Mouse (Mus musculus): ENCODE measurements at regions not wholly inside any gene's neighbourhood (a gene's known extent, or its start where the extent isn't known, plus 50 kb on each side); places are given as distances from the start of the nearest gene placed in this dataset.

GRCm38 (mm10) chr3:81387634-81388033 lies 351.4 kb downstream of the Pdgfc start:
- Histone ChIP-seq H3K4me3 (ENCODE audit: control insufficient read depth, low read depth, low read length) (no peak overlapping the region), H3K36me3 (ENCODE audit: control insufficient read depth, insufficient read depth, low read length) (no peaks in the 10 kb centered on the region), H3K4me1 (ENCODE audit: control insufficient read depth, insufficient read depth, low read length) (0 out of 2 replicates have a peak, but pooled peaks cover 2% of the 10 kb centered on the region), H3K27ac (ENCODE audit: control insufficient read depth, insufficient read depth, low read depth, low read length) (no peak overlapping the region), H3K27me3 (ENCODE audit: control insufficient read depth, insufficient read depth, low read length) (no peaks in the 10 kb centered on the region)
- TF ChIP-seq CTCF (IDR thresholded peaks at IDR 0.05; ENCODE audit: control insufficient read depth, insufficient read depth, insufficient replicate concordance, low read depth, low read length) (no peak), POLR2A (IDR thresholded peaks at IDR 0.05; ENCODE audit: control insufficient read depth, low read depth, low read length) (no peak)

- TF ChIP-seq CTCF (IDR thresholded peaks at IDR 0.05; ENCODE audit: control insufficient read depth, insufficient read depth, insufficient replicate concordance, low read depth, low read length) (no peak), POLR2A (IDR thresholded peaks at IDR 0.05; ENCODE audit: control insufficient read depth, low read depth, low read length) (no peak)
- no peaks in the 10 kb centered on the region for H3K27me3 ChIP-seq (ENCODE audit: control insufficient read depth, insufficient read depth, low read length)
- no peaks in the 10 kb centered on the region for H3K4me1 ChIP-seq (ENCODE audit: control insufficient read depth, insufficient read depth, low read length)
- H3K36me3 ChIP-seq (ENCODE audit: control insufficient read depth, insufficient read depth, low read length): no peaks in the 10 kb centered on the region
- no peak overlapping the region for H3K4me3 ChIP-seq (ENCODE audit: control insufficient read depth, low read depth, low read length)
- no peak overlapping the region for H3K27ac ChIP-seq (ENCODE audit: control insufficient read depth, insufficient read depth, low read depth, low read length)
These were observed 361.0 kb downstream of the Pdgfc start for GRCm38 (mm10) chr3:81397212-81397611.

GRCm38 (mm10) chr3:81401028-81401427 lies 364.8 kb downstream of the Pdgfc start:
- H3K4me3 ChIP-seq (ENCODE audit: control insufficient read depth, low read depth, low read length): no peak overlapping the region
- no peaks in the 10 kb centered on the region for H3K4me1 ChIP-seq (ENCODE audit: control insufficient read depth, insufficient read depth, low read length)
- H3K27ac ChIP-seq (ENCODE audit: control insufficient read depth, insufficient read depth, low read depth, low read length): no peak overlapping the region
- H3K27me3 ChIP-seq (ENCODE audit: control insufficient read depth, insufficient read depth, low read length): no peaks in the 10 kb centered on the region
- TF ChIP-seq POLR2A (IDR thresholded peaks at IDR 0.05; ENCODE audit: control insufficient read depth, low read depth, low read length) (no peak), CTCF (IDR thresholded peaks at IDR 0.05; ENCODE audit: control insufficient read depth, insufficient read depth, insufficient replicate concordance, low read depth, low read length) (no peak)
- no peaks in the 10 kb centered on the region for H3K36me3 ChIP-seq (ENCODE audit: control insufficient read depth, insufficient read depth, low read length)

- TF ChIP-seq CTCF (IDR thresholded peaks at IDR 0.05; ENCODE audit: control insufficient read depth, insufficient read depth, insufficient replicate concordance, low read depth, low read length) (no peak), POLR2A (IDR thresholded peaks at IDR 0.05; ENCODE audit: control insufficient read depth, low read depth, low read length) (no peak)
- Histone ChIP-seq H3K4me1 (ENCODE audit: control insufficient read depth, insufficient read depth, low read length) (no peaks in the 10 kb centered on the region), H3K27ac (ENCODE audit: control insufficient read depth, insufficient read depth, low read depth, low read length) (no peak overlapping the region), H3K27me3 (ENCODE audit: control insufficient read depth, insufficient read depth, low read length) (no peaks in the 10 kb centered on the region), H3K36me3 (ENCODE audit: control insufficient read depth, insufficient read depth, low read length) (no peaks in the 10 kb centered on the region), H3K4me3 (ENCODE audit: control insufficient read depth, low read depth, low read length) (no peak overlapping the region)
These were observed 372.7 kb downstream of the Pdgfc start for GRCm38 (mm10) chr3:81408914-81409313.

- Histone ChIP-seq H3K27me3 (ENCODE audit: control insufficient read depth, insufficient read depth, low read length) (no peaks in the 10 kb centered on the region), H3K4me1 (ENCODE audit: control insufficient read depth, insufficient read depth, low read length) (no peaks in the 10 kb centered on the region), H3K4me3 (ENCODE audit: control insufficient read depth, low read depth, low read length) (no peak overlapping the region), H3K27ac (ENCODE audit: control insufficient read depth, insufficient read depth, low read depth, low read length) (no peak overlapping the region), H3K36me3 (ENCODE audit: control insufficient read depth, insufficient read depth, low read length) (no peaks in the 10 kb centered on the region)
- TF ChIP-seq POLR2A (IDR thresholded peaks at IDR 0.05; ENCODE audit: control insufficient read depth, low read depth, low read length): no peak
- no peak for TF ChIP-seq CTCF (IDR thresholded peaks at IDR 0.05; ENCODE audit: control insufficient read depth, insufficient read depth, insufficient replicate concordance, low read depth, low read length)
These were observed 385.7 kb downstream of the Pdgfc start for GRCm38 (mm10) chr3:81421875-81422274.

GRCm38 (mm10) chr3:81426765-81427164 lies 390.5 kb downstream of the Pdgfc start:
- Histone ChIP-seq H3K4me1 (ENCODE audit: control insufficient read depth, insufficient read depth, low read length) (no peaks in the 10 kb centered on the region), H3K36me3 (ENCODE audit: control insufficient read depth, insufficient read depth, low read length) (no peaks in the 10 kb centered on the region), H3K4me3 (ENCODE audit: control insufficient read depth, low read depth, low read length) (no peak overlapping the region), H3K27me3 (ENCODE audit: control insufficient read depth, insufficient read depth, low read length) (no peaks in the 10 kb centered on the region), H3K27ac (ENCODE audit: control insufficient read depth, insufficient read depth, low read depth, low read length) (no peak overlapping the region)
- no peak for TF ChIP-seq CTCF (IDR thresholded peaks at IDR 0.05; ENCODE audit: control insufficient read depth, insufficient read depth, insufficient replicate concordance, low read depth, low read length)
- no peak for TF ChIP-seq POLR2A (IDR thresholded peaks at IDR 0.05; ENCODE audit: control insufficient read depth, low read depth, low read length)
